Mouse (Mus musculus) heart, embryonic 14.5 days (tissue): ENCODE results near the gene Tbx4. TPM values are rescaled to one million over a fixed set of nuclear protein-coding genes. Genes with fewer than 3 reads are reported as not detected.

Experiments
- ATAC-seq: fragments of 200-750 bp; cut with Nextera tagmentation; 2 replicates; pipeline ENCODE4 v1.8.0; 2017; ENCODE audit warnings: low read depth, moderate TSS enrichment; ENCODE audit not compliant: insufficient number of reproducible peaks, insufficient read depth, low FRiP score
- H3K27ac ChIP-seq, 2 experiments: fragments of 200-500 bp in 1 of 2; fragments of 300-500 bp in 1 of 2; sonication (generic) in 1 of 2; replicated peaks in 1 of 2; 2 replicates each; pipeline ENCODE4 v1.5.1; 2012 to 2014; ENCODE audit warnings: low read depth in 2 of 2, low read length in 2 of 2, control low read depth in 1 of 2, mild to moderate bottlenecking in 1 of 2, mixed read lengths in 1 of 2; ENCODE audit not compliant: control insufficient read depth in 1 of 2, insufficient read depth in 1 of 2
- H3K27me3 ChIP-seq: fragments of 300-500 bp; sonication (generic); 2 replicates; pipeline ENCODE4 v1.6.1; 2014; ENCODE audit warnings: mild to moderate bottlenecking, low read length, control low read depth; ENCODE audit not compliant: control insufficient read depth, insufficient read depth
- H3K36me3 ChIP-seq: fragments of 300-500 bp; sonication (generic); 2 replicates; pipeline ENCODE4 v1.6.1; 2014; ENCODE audit warnings: mild to moderate bottlenecking, control low read depth, low read length, mixed read lengths; ENCODE audit not compliant: control insufficient read depth, insufficient read depth
- H3K4me1 ChIP-seq, 2 experiments: fragments of 200-500 bp in 1 of 2; fragments of 300-500 bp in 1 of 2; sonication (generic) in 1 of 2; 2 replicates each; pipeline ENCODE4 v1.6.1; 2012 to 2014; ENCODE audit warnings: low read length in 2 of 2, control low read depth in 1 of 2, mixed read lengths in 1 of 2; ENCODE audit not compliant: control insufficient read depth in 2 of 2, insufficient read depth in 2 of 2
- H3K4me2 ChIP-seq: fragments of 300-500 bp; sonication (generic); 2 replicates; pipeline ENCODE4 v1.6.1; 2014; ENCODE audit warnings: mild to moderate bottlenecking, low read length
- H3K4me3 ChIP-seq, 2 experiments: fragments of 200-500 bp in 1 of 2; fragments of 300-500 bp in 1 of 2; sonication (generic) in 1 of 2; 2 replicates each; pipeline ENCODE4 v1.5.1; 2012 to 2014; ENCODE audit warnings: low read length in 2 of 2, mild to moderate bottlenecking in 2 of 2, control low read depth in 1 of 2, low read depth in 1 of 2, moderate library complexity in 1 of 2; ENCODE audit not compliant: control insufficient read depth in 1 of 2, insufficient read depth in 1 of 2
- H3K9ac ChIP-seq: fragments of 300-500 bp; sonication (generic); 2 replicates; pipeline ENCODE4 v1.6.1; 2014; ENCODE audit warnings: mild to moderate bottlenecking, low read length
- H3K9me3 ChIP-seq: fragments of 300-500 bp; sonication (generic); 2 replicates; pipeline ENCODE4 v1.6.1; 2016; ENCODE audit warnings: low read length, control low read depth; ENCODE audit not compliant: control insufficient read depth
- WGBS: fragments of 180-500 bp; shearing (Covaris S2); extraction: QIAGEN DNeasy Blood & Tissue Kit; methylation state at CpG from one replicate; pipeline ENCODE4 v1.1.7; 2014; 5-methylcytosine and 5-hydroxymethylcytosine counted together
- polyA plus RNA-seq: library from polyadenylated mRNA; unstranded; fragments of >200 nt; fragmentation: Nextera tagmentation; extraction: Ambion mirVana; gene quantifications from 2 replicates; pipeline ENCODE4 v1.2.1, GENCODE M21; 2014

Tbx4 gene
- polyA plus RNA-seq, 1 experiment from 2014 or later: 0.23 TPM

DNA sequence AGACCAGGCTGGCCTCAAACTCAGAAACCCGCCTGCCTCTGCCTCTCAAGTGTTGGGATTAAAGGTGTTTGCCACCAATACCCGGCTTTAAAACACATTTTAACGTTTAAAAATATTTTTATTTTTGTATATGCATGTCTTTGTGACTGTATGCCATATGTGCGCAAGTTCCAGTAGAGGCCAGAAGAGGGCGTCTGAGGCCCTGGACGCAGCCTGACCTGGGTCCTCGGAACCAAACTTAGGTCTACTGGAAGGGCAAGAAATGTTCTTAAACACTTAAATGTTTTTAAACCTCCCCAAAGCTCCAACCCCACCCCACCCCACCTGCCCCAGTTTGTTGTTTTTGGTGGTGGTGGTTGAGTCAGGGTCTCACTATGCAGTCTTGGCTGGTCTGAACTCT lies 21.9 kb upstream of the Tbx4 start:
- WGBS: 32% methylated on average over 7 of the region's 7 CpGs
- no peak overlapping the region for H3K9ac ChIP-seq
- no peaks in the 10 kb centered on the region for H3K9me3 ChIP-seq
- ATAC-seq: no peak
- no peak overlapping the region for H3K27ac ChIP-seq
- H3K27me3 ChIP-seq: 0 out of 2 replicates have a peak, but pooled peaks cover 3% of the 10 kb centered on the region
- H3K36me3 ChIP-seq: no peaks in the 10 kb centered on the region
- H3K4me1 ChIP-seq: no peaks in the 10 kb centered on the region
- H3K4me3 ChIP-seq: no peak overlapping the region
- H3K4me2 ChIP-seq: no peak overlapping the region

DNA sequence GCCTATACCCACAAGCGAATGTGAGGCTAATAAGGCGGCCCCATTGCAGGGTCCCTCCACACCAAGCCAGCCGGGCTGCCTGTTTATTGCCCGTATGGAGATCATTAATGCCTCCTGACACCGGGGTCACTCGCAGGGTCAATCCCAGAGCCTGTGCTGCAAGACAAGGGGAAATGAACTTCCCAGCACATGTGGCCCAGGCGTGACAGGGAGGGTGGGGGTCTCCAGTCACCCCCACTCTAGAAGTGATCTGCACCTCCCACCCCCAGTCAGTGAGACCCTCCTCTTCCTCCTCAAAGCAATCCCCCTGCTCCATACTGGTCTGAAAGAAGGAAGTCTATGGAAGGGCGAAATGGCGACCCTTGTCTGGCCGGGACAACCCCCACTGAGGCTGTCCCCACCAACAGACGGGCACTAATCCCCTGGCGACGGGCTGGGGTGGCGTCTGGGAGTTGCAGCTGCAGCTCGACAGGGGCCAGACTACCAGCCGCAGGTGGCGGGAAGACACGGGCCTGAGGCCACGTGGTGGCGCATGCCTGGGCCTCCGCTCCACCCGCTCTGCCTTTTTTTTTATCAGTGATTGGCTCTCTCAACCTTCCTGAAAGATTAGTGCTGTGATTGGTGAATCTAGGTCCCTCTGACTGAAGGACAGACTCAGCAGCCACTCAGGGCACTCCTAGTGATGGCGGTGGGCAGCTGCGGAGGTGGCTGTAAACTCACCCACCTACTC lies 10.0 kb upstream of the Tbx4 start:
- Histone ChIP-seq H3K9me3 (no peaks in the 10 kb centered on the region), H3K36me3 (no peaks in the 10 kb centered on the region), H3K4me1 (no peaks in the 10 kb centered on the region), H3K4me2 (no peak overlapping the region), H3K27ac (no peak overlapping the region), H3K4me3 (no peak overlapping the region), H3K9ac (no peak overlapping the region), H3K27me3 (peaks cover 17% of the 10 kb centered on the region)
- no peak for ATAC-seq
- WGBS: 58% methylated on average over 24 of the region's 24 CpGs

DNA sequence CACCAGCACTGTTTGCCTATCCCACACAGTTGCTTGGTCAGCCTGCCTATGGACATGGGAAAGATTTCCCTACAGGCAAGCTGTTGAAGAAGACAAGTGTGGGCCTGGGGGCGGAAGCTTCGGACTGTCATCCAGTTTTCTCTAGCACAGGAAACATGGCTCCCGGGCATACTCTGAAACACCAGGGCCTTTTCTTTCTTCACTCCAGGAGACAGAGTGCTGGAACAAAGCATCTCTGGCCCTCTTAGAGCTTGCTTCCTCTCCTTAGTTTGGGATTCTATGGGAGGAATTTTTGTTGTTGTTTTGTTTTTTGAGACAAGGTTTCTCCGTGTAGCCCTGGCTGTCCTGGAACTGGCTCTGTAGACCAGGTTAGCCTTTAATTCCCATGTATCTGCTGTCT lies 1.7 kb upstream of the Tbx4 start:
- Histone ChIP-seq H3K9ac (no peak overlapping the region), H3K36me3 (no peaks in the 10 kb centered on the region), H3K27ac (no peak overlapping the region), H3K27me3 (peaks cover 63% of the 10 kb centered on the region), H3K9me3 (no peaks in the 10 kb centered on the region), H3K4me1 (peaks cover 4 to 9% of the 10 kb centered on the region in 2 experiments; a peak in 3 of 4 replicates), H3K4me3 (no peak overlapping the region), H3K4me2 (no peak overlapping the region)
- ATAC-seq: no peak
- WGBS: 72% methylated on average over 4 of the region's 4 CpGs

DNA sequence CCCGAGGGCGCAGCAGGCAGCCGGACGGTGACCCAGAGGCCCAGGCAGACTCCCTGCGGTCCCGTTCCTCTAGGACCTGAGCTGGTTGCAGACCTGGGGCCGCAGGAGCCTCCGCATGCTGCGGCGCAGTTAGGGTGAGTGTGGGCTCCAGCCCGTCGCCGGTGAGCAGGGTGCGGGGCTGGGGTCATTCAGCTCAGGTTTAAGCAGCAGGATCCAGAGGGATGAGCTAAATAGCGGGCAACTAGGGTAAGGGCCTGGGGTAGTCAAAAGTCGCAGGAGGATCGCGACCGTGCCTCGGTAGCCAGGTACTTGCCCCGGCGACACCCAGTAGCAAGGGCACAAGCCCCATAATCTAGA lies 185 bp downstream of the Tbx4 start:
- peak overlapping the region in 1 of 2 experiments; percentile 13; a peak in 1 of 4 replicates for H3K4me3 ChIP-seq
- H3K4me2 ChIP-seq: no peak overlapping the region
- peaks cover 72% of the 10 kb centered on the region for H3K27me3 ChIP-seq
- H3K4me1 ChIP-seq: peaks cover 4 to 16% of the 10 kb centered on the region in 2 experiments; a peak in 3 of 4 replicates
- H3K27ac ChIP-seq: no peak overlapping the region
- whole genome bisulfite sequencing: 3% methylated on average over 22 of the region's 22 CpGs
- no peak for ATAC-seq
- H3K36me3 ChIP-seq: no peaks in the 10 kb centered on the region
- H3K9me3 ChIP-seq: no peaks in the 10 kb centered on the region
- no peak overlapping the region for H3K9ac ChIP-seq

DNA sequence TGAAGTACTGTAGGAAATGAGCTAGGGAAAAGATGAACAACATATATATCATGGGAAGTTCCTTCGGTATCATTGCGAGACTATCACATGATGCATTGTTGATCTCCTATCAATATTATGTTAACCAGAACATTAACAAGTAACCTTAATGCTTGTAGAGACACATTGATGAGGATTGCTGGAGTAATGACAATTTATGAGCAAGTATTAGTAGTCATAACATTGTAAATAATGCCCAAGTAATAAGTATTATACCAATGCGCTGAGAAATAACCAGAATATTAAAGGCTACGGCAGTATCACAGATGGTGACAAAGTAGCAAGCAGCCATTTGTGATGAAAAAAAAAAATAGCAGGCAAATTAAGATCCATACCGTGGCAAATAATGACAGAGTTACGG lies 1.1 kb downstream of the Tbx4 start:
- H3K4me3 ChIP-seq: no peak overlapping the region
- no peak overlapping the region for H3K9ac ChIP-seq
- peaks cover 74% of the 10 kb centered on the region for H3K27me3 ChIP-seq
- no peaks in the 10 kb centered on the region for H3K9me3 ChIP-seq
- no peaks in the 10 kb centered on the region for H3K36me3 ChIP-seq
- no peak overlapping the region for H3K4me2 ChIP-seq
- WGBS: 30% methylated on average over 6 of the region's 6 CpGs
- H3K27ac ChIP-seq: no peak overlapping the region
- peaks cover 4 to 16% of the 10 kb centered on the region in 2 experiments; a peak in 3 of 4 replicates for H3K4me1 ChIP-seq
- no peak for ATAC-seq

DNA sequence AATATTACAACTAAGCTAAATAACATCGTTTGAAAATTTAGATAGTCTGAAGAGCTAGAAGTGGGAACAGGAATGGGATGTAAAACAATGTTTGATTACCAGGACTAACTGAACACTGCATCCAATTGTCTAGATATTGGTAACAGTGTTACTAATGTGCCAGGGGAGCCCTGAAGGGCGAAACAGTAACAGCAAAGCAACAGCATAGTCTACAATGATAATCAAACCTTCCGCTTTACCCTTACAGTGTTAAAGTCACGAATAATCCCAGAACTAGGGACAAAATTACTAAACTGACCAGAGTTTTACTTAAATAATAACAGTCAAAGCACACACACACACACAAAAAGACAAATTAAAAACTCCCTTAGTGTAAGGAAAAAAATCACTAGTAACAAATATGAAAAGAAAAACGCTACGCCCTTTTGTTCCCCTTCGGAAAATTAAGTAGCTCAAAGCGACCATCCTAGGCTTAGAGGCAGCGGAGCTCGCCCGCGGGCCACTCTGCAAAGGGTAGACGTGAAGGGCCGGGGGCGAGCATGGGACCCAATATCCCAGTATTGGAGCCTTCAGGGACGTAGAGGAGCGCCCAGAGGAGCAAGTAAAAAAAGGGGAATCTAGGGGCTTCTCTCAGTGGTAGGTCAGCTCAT lies 1.7 kb downstream of the Tbx4 start:
- 4% methylated on average over 17 of the region's 17 CpGs for WGBS
- Histone ChIP-seq H3K9ac (no peak overlapping the region), H3K4me1 (peaks cover 4 to 16% of the 10 kb centered on the region in 2 experiments; a peak in 3 of 4 replicates), H3K9me3 (no peaks in the 10 kb centered on the region), H3K4me3 (peak overlapping the region in 1 of 2 experiments; percentile 22; a peak in 2 of 4 replicates), H3K4me2 (peak overlapping the region; percentile 35), H3K27me3 (peaks cover 81% of the 10 kb centered on the region), H3K36me3 (no peaks in the 10 kb centered on the region), H3K27ac (no peak overlapping the region)
- ATAC-seq: no peak

DNA sequence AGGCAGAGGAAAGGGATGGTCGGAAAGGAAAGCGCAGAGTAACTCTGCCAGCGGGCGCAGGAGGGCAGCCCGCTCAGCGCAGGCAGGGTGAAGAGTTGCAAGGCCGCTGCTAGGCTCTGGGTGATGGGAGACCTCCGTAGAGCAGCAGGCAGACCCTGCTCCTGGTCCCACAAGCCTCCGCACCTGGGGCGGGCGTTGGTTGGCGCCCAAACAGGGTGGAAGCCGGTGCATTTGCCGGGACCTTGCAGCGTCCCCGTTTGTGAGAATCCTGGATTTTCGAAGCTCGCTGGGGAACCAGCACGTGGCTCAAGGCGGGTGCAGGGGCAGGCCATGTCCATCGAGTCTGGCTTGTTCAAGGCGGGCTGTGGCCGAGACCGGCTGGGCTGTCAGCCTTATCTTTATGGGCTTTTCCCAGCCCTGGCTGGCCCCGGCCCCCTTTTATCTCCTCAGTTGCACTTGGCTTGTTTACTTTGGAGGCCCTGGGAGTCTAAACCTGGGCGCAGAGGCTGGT lies 2.3 kb downstream of the Tbx4 start:
- no peak overlapping the region for H3K9ac ChIP-seq
- H3K27me3 ChIP-seq: peaks cover 86% of the 10 kb centered on the region
- no peaks in the 10 kb centered on the region for H3K36me3 ChIP-seq
- WGBS: 6% methylated on average over 26 of the region's 26 CpGs
- peaks cover 4 to 16% of the 10 kb centered on the region in 2 experiments; a peak in 3 of 4 replicates for H3K4me1 ChIP-seq
- no peaks in the 10 kb centered on the region for H3K9me3 ChIP-seq
- peak overlapping the region in 1 of 2 experiments; percentile 22; a peak in 2 of 4 replicates for H3K4me3 ChIP-seq
- peak overlapping the region; percentile 35 for H3K4me2 ChIP-seq
- no peak for ATAC-seq
- H3K27ac ChIP-seq: no peak overlapping the region
